Mouse (Mus musculus): ENCODE measurements around the gene Pde4a.
"Not testable (repeated sequence)": the region's sequence is repeated elsewhere in the genome, so short reads cannot be mapped to it uniquely, and the experiment has no call there.

The Pde4a gene

DNA sequence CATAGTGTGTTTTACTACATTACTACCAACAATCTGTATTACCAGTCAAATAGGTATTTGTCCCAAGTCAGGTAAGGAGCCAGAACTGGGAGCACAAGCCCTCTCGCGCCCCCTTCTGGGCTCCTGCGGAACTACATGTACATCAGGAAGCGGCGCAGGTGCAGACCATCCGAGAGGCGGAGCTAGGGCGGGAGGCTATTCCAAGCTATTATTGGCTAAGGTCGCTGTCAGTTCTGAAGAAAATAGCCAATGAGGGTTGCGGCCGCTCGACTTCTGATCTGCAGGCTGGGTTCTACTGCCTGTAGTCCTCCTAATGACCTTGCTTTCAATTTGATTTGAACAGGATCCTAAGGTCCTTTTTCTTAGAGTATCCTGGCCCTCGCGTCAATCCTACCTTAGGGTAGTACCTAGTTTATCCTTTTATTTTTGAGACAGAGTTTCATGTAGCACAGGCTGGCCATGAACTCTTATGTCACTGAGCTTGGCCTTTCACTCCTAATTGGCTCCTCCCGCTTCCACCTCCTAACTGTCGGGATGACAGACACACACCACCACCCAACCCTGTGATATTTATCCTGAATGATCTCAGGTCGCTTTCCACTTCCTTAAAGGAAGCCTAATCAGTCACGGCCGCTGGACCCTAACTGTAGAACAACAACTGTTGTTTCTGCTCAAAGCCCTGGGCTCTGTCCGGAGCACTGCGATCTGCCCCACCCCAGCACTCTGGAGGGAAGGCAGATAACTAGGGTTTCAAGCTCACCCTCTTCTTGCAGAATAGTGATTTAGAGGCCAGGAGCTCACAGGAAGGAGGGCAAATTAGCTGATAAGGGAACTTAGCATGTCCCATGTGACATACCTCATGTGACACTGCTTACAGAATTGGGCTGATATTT is 55.2 kb downstream of the Pde4a start:
- peak; percentile 94 for DNase-seq

DNA sequence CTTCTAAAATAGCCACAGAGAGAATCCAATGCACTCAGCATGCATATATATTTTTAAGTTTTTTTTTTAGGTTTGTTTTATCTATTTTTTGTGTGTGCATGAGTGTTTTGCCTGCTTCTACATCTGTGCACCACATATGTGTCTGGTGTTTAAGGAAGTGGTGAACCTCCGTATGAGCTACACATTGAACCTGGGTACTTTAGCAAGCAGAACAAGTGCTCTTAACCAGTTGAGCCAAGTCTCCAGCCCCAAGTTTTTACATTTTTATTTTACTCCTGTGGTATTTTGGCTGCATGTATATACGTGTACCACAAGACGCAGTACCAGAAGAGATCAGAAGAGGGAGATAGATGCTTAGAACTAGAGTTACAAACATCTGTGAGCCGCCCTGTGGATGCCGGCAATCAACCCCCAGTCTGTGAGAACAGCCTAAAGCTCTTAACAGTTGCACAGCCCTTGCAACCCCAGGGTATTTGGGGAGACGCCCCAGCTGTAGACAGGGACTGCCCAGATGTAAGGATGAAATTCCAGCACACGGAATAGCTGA is 55.9 kb downstream of the Pde4a start:
- DNase-seq, result peak; percentile 78

DNA sequence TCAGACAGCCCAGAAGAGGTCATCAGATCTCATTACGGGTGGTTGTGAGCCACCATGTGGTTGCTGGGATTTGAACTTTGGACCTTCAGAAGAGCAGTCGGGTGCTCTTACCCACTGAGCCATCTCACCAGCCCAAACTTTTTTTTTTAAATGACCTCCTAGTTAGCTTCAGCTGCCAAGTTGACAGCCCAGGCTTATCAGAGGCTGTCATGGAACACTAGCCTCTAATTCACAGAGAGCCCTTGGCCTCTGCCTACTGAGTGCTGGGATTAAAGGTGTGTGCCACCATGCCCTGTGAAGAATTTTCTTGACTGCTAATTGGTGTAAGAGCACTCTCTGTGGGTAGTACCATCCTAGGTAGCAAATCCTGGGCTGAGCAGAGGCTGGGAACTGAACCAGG is 58.0 kb downstream of the Pde4a start:
- not testable (repeated sequence) for DNase-seq

DNA sequence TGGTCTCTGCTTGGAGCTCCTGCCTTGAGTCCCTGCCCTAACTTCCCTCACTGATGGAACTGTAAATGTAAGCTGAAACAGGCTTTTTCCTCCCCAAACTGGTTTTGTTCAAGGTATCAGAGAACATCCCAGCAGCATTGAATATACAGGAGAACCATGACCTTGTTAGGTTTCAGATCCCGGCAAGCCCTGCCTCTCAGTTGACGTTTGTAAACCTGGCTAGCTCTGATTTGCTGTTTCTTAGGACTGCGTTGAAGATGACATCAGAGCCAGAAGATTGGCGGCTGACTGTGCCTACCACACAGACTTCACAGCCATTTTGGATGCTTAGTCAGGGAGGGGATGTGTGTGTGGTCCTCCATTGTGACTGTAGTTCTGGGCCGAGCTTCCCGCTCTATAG is 58.4 kb downstream of the Pde4a start:
- no peak for DNase-seq

DNA sequence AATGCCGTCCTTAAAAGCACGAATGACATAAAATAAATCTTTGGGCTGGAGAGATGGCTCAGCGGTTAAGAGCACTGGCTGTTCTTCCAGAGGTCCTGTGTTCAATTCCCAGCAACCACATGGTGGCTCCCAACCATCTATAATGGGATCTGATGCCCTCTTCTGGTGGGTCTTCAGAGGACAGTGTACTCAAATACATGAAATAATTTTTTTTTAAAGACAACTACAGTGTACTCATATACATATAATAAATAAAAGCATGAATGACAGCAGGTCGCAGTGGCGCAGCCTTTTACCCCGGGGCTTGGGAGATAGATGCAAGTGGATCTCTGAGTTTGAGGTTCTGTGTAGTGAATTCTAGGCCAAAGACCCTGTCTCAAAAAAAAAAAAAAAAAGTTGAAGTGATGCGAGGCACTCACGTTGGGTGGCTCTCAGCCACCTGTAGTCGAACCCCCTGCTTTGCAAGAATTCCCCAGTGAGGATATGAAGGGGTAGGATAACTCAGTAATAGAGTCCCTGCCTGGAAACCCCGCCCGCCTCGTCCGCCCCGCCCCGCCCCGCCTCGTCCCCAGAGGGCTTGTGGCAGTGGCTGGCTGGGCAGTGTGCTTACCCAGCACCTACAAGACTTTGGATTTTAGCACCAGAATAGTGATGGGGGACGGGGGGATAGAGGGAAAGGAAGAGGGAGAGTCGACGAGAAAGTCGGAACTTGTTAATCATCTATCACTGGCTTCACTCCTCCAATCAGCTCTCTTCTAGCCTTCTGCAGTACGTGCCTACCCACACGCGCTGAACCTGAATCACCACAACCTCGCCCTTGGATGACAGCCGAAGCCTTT is 59.3 kb downstream of the Pde4a start:
- DNase-seq, result no peak

DNA sequence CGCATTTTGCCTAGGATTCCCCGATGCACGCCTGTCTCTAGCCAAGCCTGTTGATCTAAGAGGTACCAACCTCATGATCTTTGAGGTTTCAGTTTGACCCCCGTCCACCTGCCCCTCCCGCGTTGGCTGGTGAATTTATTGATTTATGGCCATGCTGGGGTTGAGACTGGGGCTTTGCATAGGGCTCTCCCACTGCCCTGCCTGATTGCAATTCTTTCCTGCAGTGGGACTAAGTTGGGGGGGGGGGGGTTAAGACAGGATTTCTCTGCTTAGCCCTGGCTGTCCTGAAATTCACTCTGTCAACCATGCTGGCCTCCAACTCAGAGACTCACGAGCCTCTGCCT is 59.9 kb downstream of the Pde4a start:
- no peak for DNase-seq

DNA sequence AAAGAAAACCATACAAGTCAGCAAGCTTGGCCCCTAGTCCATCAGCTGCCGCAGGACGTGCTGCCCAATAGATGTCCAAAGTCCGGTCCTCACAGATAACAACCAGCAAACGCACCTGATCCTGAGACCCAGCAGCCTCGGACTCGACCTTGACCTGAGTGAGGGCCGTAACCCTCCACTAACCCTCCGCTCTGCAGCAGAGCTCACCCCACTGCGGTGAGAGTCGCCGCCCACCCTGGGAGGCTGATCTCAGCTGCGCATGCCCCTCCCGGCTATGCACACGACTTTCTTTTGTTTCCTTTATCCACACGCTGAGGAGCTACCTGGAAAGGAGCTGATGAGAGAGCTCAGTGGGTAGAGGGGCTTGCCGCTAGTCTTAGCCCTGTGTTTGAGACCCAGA is 61.8 kb downstream of the Pde4a start:
- DNase-seq, result peak; percentile 58

DNA sequence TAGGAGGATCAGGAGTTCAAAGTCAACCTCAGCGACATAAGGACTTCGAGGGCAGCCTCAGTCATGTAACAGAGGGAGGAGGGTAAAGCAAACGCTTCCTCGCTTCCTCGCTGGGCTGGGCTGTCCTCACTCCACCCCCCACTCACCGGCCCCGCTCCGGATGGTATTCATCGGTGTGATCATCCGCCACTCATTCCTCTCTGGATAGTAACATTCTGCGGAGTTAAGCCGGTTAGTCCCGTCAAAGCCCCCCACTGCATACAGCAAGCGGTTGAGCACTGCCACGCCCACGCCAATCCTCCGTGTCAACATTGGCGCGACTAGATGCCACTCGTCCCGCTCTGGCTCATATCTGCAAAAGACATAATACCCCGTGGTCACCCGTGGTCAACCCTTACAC is 66.0 kb downstream of the Pde4a start:
- no peak for DNase-seq

DNA sequence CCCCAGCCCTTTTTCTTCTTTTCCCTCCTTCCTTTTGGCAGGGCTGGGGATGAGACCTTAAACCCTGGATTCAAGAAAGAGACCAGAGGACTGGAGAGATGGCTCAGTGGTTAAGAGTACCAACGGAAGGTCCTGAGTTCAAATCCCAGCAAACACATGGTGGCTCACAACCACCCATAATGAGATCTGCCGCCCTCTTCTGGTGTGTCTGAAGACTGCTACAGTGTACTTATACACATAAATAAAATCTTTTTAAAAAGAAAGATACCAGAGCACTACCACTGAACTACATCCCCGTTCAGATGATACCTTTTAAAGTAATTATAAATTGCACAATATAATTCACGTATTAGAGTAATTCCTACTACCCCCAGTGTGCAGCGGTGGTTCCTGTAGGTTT is 67.4 kb downstream of the Pde4a start:
- DNase-seq, result no peak

DNA sequence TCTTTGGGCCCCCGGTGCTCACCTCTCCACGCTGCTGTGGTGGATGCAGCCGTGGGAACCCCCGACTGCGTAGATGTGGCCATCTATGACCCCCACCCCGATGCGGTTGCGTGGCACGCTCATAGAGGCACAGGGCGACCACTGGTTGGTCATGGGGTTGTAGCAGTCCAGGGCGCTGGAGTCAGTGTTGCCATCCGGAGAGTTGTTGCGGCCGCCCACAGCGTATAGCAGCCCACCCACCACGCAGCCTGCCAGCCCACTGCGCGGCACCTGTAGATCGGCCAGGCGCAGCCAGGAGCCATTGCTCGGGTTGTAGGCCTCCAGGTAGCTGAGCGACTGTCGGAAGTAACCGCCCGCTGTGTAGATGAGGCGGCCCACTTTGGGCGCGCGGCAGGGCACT is 67.9 kb downstream of the Pde4a start:
- DNase-seq, result no peak

DNA sequence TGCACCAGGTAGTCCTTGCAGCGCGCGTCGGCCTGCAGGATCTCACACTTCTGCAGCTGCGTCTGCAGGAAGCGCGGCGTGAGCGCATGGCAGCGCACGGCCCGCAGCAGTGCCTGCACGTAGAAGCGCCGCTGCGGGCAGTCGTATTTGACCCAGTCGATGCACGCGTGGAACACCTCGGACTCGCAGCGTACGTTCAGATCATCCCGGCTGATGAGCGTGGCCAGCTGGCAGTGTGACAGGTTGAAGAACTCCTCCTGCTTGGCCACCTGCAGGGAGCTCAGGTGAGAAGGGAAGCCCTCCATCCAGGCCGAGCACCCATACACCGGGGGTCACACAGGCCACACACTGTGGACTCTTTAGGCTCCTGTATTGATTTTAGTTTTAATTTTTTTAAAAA is 68.3 kb downstream of the Pde4a start:
- DNase-seq, result no peak

DNA sequence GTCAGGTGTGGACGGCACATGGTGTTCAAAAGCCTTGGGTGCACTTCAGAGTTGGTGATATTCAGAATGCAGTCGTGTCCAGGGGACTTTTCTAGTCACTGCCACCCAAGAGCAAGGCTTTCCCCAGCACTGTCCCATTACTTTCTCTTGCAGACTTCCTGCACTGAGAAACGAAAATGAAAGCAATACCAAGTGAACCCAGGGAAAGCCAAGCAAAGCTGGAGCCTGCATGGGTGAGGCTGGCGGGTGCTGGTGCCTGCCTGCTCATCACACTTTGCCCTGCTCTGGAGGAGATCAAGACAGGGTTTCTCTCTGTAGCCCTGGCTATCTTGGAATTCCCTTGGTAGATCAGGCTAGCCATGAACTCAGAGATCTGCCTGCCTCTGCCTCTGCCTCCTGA is 69.8 kb downstream of the Pde4a start:
- DNase-seq, result peak; percentile 33

DNA sequence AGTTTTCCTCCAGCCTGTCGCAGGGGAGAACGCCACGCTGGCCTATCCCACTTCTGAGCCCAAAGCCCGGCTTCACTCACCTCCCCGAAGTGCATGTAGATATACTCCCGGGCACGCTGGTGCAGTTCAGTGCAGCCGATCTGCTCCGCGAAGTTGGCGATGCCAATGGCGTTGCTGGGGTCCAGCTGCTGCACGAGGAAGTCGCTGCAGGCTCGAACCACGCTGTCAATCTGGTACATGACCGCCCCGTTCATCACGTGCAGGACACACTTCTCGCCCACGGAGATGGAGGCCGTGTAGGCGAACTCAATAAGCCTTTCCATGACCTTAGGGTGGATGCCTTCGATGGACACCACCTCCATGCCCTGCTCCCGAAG is 71.5 kb downstream of the Pde4a start:
- no peak for DNase-seq

DNA sequence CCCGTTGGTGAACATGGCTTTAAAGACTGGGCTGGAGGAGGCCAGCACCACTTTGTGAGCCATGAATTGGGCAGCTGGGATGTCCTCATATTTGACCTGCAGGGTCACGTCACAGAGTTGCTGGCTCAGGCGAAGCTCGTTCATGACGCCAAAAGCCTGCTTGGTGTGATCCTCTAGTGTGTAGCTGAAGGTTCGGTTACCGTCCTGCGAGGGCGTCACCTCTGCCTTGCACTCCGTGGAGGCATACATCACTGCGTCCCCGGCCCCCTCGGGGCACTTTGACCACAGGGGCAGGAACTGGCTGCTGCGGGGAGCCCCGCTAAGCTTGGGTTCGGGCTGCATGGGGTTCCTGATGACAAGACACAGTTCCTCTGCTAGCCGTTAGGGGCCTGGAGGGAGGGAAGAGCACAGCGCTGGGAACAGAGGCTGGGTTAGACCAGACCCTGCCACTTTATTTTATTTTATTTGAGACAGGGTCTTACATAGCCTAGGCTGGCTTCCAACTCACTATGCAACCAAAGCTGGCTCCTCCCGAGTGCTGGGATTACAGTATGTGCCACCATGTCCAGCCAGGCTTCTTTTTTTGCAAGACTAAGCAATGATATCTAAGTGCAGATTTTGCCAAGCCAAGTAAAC is 72.0 kb downstream of the Pde4a start:
- peak; percentile 64 for DNase-seq

DNA sequence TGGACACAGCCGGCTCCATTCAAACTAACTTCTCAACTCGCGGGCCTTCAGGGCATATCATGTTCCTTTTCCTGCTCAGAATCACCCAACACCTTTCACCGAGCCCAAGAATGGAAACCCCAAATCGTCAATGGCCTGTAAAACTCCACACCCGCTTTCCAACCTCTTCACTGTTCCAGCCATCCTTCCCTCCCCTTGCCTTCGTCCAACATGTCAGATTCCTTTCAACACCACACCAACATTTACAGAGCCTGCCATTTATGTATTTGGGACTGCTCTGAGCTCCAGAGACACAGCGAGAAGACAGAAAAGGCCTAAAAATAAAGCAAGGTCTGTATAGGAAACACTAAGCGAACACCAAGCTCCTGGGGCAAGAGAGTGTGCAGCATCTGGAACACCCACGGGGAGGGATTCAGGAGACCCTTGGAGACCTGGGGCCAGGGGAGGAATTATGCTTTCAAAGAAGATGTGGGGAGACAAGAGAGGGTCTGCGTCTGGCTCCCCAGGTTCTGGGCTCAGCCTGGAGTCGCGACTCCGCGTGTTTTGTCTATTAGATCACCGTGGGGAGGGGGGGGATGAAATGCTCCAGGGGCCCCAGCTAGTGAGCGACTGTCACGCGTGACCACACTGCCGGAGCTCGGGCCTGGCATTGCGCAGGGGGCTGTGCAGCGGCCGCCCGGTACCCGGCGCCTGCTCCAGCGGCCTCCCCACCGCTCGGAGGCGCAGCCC is 72.7 kb downstream of the Pde4a start:
- no peak for DNase-seq

DNA sequence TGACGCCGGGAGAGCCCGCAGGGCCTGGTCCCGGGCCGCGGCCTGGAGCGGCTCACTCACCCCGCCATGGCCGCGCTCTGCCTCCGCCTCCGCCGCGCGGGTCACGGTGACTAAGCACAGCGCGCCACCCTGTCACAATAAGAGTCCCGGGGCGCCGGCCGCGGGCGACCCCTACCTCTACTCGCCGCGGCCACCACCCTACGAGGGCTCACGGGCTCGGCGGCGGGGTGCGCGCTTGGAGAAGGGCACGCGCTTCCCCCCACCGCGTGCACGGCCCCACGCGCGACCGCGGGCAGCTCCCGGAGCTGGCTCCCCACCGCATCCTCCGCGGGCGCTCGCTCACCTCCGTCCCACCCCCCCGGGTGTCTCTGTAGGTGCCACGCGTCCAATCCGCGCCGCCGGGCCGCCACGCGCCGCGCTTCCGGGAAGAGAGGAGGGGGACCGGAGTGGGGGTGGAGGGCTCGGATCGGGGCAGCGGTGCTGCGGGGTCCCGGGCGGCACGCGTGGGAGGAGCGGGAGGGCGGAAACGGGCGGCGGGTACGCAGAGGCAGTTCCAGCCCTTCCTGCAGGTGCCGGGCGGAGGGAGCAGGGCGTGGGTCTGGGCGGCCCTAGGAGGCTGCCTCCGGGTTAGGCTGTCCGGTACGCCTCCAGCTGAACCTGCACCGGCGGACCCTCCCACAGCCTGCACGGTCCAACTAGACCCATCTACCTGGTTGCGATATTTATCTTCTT is 73.4 kb downstream of the Pde4a start, which contains the start of gene Keap1:
TSS of gene Keap1 (minus strand) at position 629 of the 732 bp plus-strand sequence.
- peak; percentile 94 for DNase-seq

DNA sequence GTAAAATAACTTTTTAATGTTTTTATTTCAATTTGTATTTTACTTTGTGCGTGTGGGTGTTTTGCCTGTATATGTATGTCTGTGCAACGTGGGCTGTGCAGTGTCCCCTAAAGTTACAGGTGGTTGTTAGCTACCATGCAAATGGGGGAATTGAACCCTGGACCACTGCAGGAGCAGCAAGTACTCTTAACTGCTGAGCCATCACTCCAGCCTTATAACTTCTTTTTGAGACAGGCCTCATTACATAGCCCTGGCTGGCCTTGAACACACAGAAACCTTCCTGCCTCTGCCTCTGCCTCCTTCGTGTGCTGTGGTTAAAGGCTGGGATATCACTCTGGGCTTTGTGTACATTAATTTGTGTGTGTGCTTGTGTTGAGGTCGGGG is 73.9 kb downstream of the Pde4a start:
- DNase-seq, result no peak

DNA sequence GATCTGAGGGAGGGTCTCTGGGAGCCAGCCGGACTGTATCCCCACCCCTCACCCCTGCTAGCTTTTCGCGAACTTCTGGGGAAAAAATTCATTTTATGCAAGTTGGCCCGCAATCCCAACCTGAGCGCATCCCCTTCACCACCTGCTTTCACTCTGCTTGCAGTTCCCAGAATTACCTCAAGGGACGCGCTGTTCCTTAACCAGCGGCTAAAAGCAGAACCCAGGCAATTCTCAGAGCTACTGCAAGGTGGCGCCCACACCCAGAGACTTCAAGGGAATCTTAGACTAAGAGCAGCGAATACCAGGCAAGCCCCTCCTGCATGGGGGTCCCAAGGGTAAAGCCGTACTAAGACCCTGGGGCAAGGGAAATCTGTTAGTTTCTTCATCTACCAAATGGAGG is 75.8 kb downstream of the Pde4a start:
- peak; percentile 91 for DNase-seq

DNA sequence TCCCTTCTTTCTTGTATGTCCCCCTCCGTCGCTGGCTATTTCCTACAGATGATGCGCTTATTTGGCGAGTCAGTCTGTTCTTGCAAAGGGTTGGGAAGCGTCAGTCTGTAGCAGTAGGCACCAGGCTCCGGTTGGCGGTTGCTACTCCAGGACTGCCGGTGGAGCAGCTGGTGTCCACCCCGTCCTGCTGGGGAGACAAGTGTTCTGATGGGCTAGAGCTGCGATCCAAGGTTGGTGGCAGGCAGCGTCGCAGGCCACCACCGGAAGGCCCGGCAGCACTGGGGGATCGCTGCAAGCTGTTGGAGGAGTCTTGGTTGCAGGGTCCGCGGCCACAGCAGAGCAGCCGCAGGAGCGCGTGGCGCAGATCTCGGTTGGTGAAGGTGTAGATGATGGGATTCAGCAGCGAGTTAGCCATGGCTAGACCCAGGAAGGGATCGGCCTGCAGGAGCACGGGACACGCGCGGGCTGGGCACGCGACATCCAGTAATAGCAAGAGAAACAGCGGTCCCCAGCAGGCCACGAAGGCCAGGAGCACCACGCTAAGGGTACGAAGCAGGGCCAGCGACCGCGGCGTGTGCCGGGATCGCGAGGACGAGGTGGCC is 78.4 kb downstream of the Pde4a start:
- no peak for DNase-seq

DNA sequence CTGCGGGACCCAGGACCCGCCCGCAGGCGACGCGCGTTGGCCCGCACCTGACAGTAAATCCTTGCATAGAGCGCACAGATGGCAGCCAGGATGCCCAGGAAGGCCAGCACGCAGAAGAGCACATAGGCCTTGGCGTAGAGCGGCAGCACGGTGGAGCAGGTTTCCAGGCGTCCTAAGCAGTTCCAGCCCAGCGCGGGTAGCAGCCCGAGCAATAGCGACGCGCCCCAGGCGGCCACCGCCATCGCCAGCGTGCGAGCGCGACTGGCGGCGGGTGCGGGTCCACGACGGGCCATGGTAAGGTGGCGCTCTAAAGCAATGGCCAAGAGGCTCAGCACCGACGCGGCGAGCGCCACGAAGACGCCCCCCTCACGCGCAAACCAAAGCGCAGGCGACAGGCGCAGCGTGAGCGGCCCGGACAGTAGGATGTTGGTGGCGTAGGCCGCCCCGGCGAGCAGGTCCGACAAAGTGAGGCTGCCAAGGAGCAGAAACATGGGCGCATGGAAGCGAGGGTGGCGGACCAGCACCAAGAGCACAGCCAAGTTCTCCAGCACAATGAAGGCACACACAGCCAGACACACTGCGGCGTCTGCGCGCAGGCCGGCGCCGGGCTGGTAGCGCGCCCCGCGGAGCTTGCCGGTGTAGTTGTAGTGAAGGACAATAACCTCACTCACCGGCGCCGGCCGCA is 79.1 kb downstream of the Pde4a start:
- no peak for DNase-seq

DNA sequence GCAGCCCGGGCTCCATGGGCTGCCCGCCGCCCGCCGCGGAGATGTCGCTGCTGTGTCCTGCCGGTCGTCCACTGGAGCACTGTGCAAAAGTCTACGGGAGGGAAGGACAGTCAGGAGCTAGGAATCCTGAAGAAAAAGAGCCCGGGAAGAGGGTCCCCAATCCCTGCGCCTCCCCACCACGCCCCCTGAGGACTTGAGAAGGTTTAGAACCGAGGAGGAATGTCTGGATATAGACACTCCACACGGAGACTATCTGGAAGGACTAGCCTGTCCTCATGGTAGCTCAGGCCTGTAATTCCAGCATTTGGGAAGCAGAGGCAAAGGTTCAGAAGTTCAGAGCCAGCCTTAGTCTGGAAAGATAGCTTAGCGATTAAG is 79.6 kb downstream of the Pde4a start:
- DNase-seq, result no peak
